Mouse (Mus musculus) layer of hippocampus, postnatal 10 days (tissue): ENCODE data around the gene Fcgr2b. TPM values are rescaled to one million over a fixed set of nuclear protein-coding genes. Genes with fewer than 3 reads are reported as not detected.

Source experiments
- DNase-seq, 2 experiments: peaks; one replicate each; pipeline ENCODE4 v3.0.0; 2021; ENCODE audit warnings: low spot score in 2 of 2
- total RNA-seq, 2 experiments: library from RNA; stranded (reverse); gene quantifications; 2 replicates each; pipeline ENCODE4 v1.2.3; 2021

Gene Fcgr2b
- total RNA-seq, 2 experiments from 2014 or later, result 2.5 to 4.3 TPM

DNA sequence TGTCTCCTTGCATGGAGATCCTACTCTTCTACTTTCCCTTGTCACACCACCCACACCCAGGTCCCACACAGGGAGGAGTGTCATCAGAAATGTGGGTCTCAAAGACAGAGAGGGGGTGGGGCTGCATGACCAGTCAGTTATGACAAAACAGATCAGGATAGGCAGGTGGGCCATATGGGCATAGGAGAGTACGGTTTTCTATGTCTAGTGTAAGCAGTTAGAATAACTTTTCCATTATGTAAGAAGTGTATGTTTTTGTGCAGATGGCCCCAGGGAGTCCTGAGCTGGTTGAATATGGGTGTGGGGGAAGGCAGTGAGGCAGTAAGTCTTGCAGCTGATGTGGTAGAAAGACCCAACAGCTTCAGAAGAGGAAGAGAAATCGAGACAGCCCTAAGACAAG lies 47.9 kb downstream of the Fcgr2b start:
- DNase-seq, result no peak

DNA sequence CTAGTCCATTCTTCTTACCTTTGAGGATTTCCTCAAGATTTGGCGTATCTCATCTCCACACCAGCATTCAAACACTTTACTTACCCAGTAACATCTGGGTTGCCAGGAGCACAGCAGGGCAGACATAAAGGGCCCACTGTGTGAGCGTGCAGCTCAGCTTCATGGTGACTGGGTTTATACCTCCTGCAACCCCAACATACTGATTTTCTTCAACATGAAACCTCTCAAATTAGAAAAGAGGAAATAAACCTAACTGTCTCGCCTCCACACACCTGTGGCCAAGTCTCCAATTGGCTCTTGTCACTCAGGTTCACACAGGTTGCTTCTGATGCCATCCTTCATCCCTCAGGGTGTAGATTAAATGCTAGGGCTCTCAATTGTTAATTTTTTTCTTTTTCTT lies 49.0 kb downstream of the Fcgr2b start, which contains the start of gene Fcrla:
Gene Fcrla, minus strand, starts transcription at position 206 of the 400 bp plus-strand sequence.
- DNase-seq, result no peak

DNA sequence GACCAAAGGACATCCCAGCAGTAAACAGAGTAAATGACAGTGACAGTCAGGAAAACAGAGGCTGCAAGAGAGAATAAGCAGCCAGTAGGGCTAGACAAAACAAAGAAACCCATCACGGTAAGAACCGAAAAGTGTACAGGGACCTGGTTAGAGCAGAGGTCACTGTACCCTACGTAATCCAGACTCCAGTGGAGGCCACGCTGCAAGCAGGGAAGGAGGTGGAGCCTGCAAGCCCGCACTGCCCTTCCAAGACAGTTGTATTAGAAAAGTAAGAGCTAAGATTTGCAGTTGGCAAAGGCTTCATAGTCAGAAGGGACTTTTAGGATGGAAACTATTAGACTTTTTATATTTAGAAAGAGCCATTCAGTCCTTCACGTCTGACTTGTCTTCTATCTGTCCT lies 49.4 kb downstream of the Fcgr2b start:
- no peak for DNase-seq

DNA sequence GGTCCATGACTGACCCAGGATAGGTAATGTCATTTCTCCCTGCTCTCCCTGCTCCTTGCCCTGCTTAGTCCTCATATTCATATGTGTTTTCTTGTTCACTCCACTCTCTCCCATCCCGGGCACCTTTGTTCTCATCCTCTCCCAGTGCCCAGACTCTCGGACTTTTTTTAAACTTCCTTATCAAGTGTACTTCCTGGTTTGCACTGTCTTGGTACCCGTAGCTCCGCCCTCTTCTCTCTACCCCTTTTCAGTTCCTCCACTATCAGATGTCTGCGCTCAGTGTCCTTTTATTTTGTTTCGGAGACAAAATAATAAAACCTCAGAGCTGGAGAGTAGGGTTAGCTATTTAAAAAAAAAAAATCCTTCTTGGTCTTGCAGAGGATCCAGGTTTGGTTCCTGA lies 51.9 kb downstream of the Fcgr2b start:
- no peak for DNase-seq

DNA sequence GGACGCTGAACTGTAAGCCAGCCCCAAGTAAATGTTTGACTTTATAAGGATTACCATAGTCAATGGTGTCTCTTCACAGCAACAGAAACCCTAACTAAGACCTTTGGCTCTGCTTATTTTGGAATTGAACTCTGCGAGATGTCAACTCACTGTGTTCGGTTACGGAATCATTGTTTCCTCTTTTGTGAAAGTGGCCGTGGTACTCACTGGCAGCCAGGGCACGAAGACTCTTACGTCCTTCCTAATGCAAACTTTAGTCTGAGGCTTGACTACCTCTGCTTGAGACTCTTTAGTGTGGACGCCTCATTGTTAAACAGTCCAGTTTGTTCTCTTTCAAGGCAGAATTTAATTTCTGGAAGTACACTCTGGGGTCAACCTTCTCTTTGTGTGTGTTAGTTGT lies 57.0 kb downstream of the Fcgr2b start:
- no peak for DNase-seq

DNA sequence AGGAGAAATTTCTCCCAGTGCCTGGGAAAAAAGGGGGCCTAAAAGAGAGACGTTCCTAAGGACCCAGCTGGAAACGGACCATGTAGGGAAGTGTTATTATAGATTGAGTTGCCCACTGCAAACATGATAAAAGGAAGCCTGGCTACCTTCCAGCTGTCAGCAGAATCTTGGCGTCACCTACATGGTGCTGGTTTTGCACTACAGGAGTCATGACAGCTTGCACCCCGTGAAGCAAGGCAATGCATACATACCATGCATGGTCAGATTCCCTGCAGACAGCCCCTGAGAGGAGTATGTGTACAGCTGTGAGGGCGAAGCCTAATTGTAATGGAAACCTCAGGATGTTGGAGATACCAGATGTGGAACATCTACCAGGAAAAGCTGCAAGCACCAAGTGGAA lies 60.7 kb downstream of the Fcgr2b start:
- DNase-seq, result no peak

DNA sequence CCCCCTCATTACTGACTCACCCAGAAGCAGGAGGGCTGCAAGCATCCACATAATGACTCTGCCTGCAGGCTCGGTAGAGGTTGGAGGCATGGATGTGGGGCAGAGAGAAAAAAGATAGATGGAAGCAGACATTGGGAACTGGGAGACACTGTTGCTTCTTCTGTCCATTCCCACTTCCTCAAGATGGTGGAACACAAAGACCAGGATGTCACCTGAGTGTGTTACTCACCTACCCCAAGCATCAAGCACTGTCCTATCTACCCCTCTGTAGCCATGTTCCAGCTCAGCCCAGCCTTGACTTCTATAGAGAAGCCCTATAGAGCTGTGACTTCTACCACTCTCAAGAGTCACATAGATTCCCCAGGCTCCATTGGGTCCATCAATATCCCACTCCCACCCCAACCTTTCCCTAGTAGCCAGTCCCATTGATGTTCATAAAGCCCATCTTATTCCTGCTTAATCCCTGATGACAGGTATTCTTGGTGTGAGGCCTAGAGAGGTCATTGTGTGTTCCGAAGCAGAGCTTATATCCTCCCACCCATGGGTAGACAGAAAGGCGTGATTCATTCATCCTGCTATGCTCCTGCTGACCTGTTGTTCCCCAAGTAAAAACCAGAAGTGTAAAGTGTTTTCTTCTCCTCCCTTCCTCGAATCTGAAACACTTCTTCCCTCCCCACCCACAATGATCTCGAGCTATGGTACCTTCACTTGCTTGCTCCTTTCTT lies 63.3 kb downstream of the Fcgr2b start, which contains the start of gene Fcrlb:
Gene Fcrlb, minus strand, starts transcription at position 51 of the 725 bp plus-strand sequence.
- no peak for DNase-seq

DNA sequence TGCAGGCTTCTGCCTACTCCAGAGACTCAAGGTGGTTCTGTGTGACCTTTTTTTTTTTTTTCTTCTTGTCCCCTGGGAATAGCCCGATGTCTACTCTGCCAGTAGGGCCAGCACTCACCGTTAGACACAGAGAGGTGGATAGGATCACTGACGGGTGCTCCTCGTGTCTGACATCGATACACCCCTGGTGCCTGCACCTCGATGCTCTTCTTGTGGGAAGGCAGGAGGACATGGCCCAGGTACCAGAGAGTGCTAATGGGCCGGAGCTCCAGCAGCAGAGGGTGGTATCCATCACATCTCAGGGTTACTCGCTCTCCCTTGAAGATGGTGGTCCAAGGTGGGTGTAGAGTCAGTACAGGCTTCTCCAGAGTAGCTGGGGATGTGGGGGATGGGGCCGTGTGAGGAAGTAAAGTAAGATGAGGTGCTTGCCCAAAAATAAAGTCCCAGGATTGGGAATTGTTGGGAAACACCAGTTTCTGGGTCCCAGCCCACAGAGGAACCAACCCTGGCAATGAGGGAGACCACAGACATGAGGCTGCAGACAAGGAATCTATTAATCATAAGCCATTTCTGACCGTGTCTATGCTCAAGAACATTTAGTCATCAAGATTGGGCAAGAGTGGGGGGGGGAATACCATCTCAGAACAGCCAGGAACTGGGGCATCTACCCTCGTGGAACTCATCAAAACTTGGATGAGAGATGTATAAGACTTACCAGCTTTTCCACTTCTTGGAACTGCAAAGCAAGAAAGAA lies 64.3 kb downstream of the Fcgr2b start:
- DNase-seq, result no peak

Other genes starting within 250 kb of the Fcgr2b start
- 10 to 100 TPM; 22.6 to 23.1 TPM for gene Atf6, start 108.8 kb downstream of the Fcgr2b start, total RNA-seq
- under 1 TPM; 0.62 to 0.87 TPM for gene Gm26620, start 91.5 kb downstream of the Fcgr2b start, total RNA-seq
- 10 to 100 TPM; 15.5 to 16.3 TPM for gene Dusp12, start 91.0 kb downstream of the Fcgr2b start, total RNA-seq
- under 1 TPM; 0.51 to 0.66 TPM for gene Fcrlb, start 63.6 kb downstream of the Fcgr2b start, total RNA-seq
- gene Fcrla, start 49.0 kb downstream of the Fcgr2b start, total RNA-seq, result not detected
- gene Fcgr4, start 42.4 kb upstream of the Fcgr2b start, total RNA-seq, result not detected
- 10 to 100 TPM; 10.5 to 12.7 TPM for gene Fcgr3, start 88.4 kb upstream of the Fcgr2b start, total RNA-seq
- gene Cfap126, start 137.4 kb upstream of the Fcgr2b start, total RNA-seq, result 1 to 10 TPM; 3.1 to 3.3 TPM
- gene Sdhc, start 174.1 kb upstream of the Fcgr2b start, total RNA-seq, result 100 to 1,000 TPM; 223 to 233 TPM
- not detected for gene Mpz, start 174.2 kb upstream of the Fcgr2b start, total RNA-seq
- gene Pcp4l1, start 219.7 kb upstream of the Fcgr2b start, total RNA-seq, result 10 to 100 TPM; 16.9 to 18.0 TPM
- gene Nr1i3, start 237.4 kb upstream of the Fcgr2b start, total RNA-seq, result not detected
- gene Tomm40l, start 246.0 kb upstream of the Fcgr2b start, total RNA-seq, result 10 to 100 TPM; 65.5 to 66.3 TPM
- gene Apoa2, start 248.5 kb upstream of the Fcgr2b start, total RNA-seq, result 1 to 10 TPM; 2.1 to 4.6 TPM